Mouse (Mus musculus): Measurements from ENCODE around the gene Zdhhc6. TPM values are rescaled to one million over a fixed set of nuclear protein-coding genes. Genes with fewer than 3 reads are reported as not detected.

The Zdhhc6 gene
- total and polyA plus RNA-seq, 3 experiments: 33.8 to 62.8 (median 50.4) TPM

DNA sequence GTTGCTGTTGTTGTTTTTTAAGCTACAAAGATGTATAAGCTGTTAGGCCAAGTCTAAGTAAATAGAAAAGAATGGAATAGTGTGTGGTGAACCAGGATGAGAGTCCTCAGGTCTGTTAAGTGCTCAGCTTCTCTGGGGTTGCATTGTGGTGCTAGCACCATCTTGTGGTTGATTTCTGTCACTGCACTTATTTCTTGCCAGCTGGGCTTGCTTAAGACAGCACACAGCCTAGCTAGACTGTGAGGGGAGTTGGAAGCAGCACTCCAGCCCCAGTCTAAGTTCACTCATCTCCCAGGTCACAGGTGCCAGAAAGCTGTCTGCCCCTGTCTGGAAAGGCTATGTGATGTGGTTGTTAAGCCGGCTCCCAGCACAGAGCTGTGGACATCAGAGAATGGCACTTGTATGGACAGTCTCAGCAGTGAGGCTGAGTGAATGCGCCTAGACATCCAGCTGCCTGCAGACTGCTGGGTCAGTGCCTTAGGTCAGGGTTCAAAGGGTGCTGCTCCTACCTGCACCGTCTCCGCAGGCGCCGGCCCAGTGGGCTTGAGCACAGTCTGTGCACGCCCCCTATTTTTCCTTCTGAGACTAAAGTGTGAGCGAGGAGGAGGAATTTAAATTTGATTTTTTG lies 16.9 kb upstream of the Zdhhc6 start:
- Histone ChIP-seq H3K4me1 (ENCODE audit: insufficient read depth, low read depth, low read length) (peaks cover 6% of the 10 kb centered on the region; the same call in 1 of the 2 replicates), H3K4me3 (ENCODE audit: low read depth, low read length) (peak overlapping the region; percentile 0; the same call in 1 of the 2 replicates), H3K9me3 (replicated peaks) (no peaks in the 10 kb centered on the region), H3K27me3 (ENCODE audit: insufficient read depth, low read length) (no peaks in the 10 kb centered on the region), H3K36me3 (replicated peaks) (peaks cover 86% of the 10 kb centered on the region)
- DNase-seq (ENCODE audit: low spot score) (peak; percentile 52), ATAC-seq (ENCODE audit: extremely low read depth, insufficient number of reproducible peaks, low FRiP score, poor library complexity, severe bottlenecking) (peak; percentile 70)
- TF ChIP-seq POLR2AphosphoS5 (IDR thresholded peaks at IDR 0.05; ENCODE audit: insufficient replicate concordance, low read depth, low read length): no peak
- TF ChIP-seq GATA2 (IDR thresholded peaks at IDR 0.05; ENCODE audit: borderline replicate concordance, low read depth, low read length): no peak
- TF ChIP-seq CTCF (IDR thresholded peaks at IDR 0.05; ENCODE audit: low read depth, low read length): peak; percentile 89

DNA sequence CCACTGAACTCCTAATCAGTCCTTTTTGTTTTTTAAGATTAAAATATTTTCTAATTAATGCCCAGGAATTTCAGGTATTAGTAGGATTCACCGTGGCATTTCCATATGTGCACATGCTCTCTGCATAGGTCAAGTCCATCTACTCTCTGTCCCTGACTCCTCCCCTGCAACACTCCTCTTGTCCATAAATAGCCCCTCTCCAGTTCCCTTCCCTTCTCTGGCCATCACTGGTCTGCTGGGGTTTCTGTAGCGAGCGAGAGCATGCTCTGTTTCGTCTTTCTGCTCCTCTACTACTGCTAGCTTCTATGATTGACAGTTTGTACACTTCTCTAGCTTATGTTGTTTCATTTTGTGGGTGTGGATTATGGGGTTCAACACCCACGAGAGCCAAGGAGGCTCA lies 15.9 kb upstream of the Zdhhc6 start:
- ATAC-seq (ENCODE audit: extremely low read depth, insufficient number of reproducible peaks, low FRiP score, poor library complexity, severe bottlenecking) (no peak), DNase-seq (ENCODE audit: low spot score) (no peak)
- H3K9me3 ChIP-seq (replicated peaks): no peaks in the 10 kb centered on the region
- H3K27me3 ChIP-seq (ENCODE audit: insufficient read depth, low read length): no peaks in the 10 kb centered on the region
- TF ChIP-seq GATA2 (IDR thresholded peaks at IDR 0.05; ENCODE audit: borderline replicate concordance, low read depth, low read length): no peak
- TF ChIP-seq TAL1 (conservative IDR thresholded peaks at IDR 0.05; ENCODE audit: low read depth, low read length): no peak
- no peak for TF ChIP-seq POLR2AphosphoS5 (IDR thresholded peaks at IDR 0.05; ENCODE audit: insufficient replicate concordance, low read depth, low read length)
- no peak for TF ChIP-seq GATA1 (IDR thresholded peaks at IDR 0.05; ENCODE audit: borderline replicate concordance, low read length)
- TF ChIP-seq CTCF (IDR thresholded peaks at IDR 0.05; ENCODE audit: low read depth, low read length): no peak
- H3K4me1 ChIP-seq (ENCODE audit: insufficient read depth, low read depth, low read length): peaks cover 10% of the 10 kb centered on the region
- H3K36me3 ChIP-seq (replicated peaks): peaks cover 83% of the 10 kb centered on the region
- no peak overlapping the region for H3K4me3 ChIP-seq (ENCODE audit: low read depth, low read length)

DNA sequence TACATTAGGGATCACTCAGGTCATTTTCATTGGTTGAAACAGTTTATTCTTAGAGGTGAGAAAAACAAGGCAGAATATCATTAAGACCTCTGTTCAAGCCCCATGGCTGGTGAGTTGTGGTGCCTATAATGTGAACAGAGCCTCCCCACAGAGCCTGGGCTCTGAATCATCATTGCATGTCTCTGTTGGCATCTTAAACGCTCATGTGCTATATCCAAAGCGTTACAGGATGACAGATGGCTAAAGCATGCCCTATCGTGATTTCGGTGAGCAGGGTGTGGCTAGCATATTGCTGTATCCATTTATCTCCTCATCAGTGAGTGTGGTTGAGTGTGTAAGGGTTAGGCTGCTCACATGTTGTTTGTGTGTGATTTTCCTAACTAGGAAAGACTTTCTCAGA lies 11.7 kb upstream of the Zdhhc6 start:
- peaks cover 91% of the 10 kb centered on the region for H3K36me3 ChIP-seq (replicated peaks)
- DNase-seq (ENCODE audit: low spot score): no peak

DNA sequence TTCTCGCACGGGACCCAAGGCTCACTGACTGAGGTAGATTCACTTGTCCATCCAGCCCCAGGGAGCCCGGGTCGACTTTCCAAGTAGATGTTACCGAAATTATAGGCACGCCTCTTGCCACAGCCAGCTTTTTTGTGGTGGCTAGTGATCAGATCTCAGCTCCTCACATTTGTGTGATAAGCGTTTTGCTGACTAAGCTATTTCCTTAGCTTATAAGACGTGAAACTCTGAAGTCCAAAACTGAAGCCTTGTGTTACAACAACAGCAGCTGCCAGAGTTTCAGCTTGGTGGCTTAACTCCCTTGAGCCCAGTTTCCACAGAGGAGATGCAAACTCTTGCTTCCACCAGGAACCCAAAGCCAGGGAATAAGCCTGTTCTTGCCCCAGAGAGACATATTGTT lies 6.8 kb upstream of the Zdhhc6 start:
- no peaks in the 10 kb centered on the region for H3K27me3 ChIP-seq (ENCODE audit: insufficient read depth, low read length)
- no peak overlapping the region for H3K4me3 ChIP-seq (ENCODE audit: low read depth, low read length)
- peaks cover 65% of the 10 kb centered on the region for H3K36me3 ChIP-seq (replicated peaks)
- peaks cover 8% of the 10 kb centered on the region for H3K4me1 ChIP-seq (ENCODE audit: insufficient read depth, low read depth, low read length)
- TF ChIP-seq TAL1 (conservative IDR thresholded peaks at IDR 0.05; ENCODE audit: low read depth, low read length) (no peak), GATA2 (IDR thresholded peaks at IDR 0.05; ENCODE audit: borderline replicate concordance, low read depth, low read length) (no peak), GATA1 (IDR thresholded peaks at IDR 0.05; ENCODE audit: borderline replicate concordance, low read length) (no peak), POLR2AphosphoS5 (IDR thresholded peaks at IDR 0.05; ENCODE audit: insufficient replicate concordance, low read depth, low read length) (no peak), CTCF (IDR thresholded peaks at IDR 0.05; ENCODE audit: low read depth, low read length) (no peak)
- ATAC-seq (ENCODE audit: extremely low read depth, insufficient number of reproducible peaks, low FRiP score, poor library complexity, severe bottlenecking): no peak
- H3K9me3 ChIP-seq (replicated peaks): no peaks in the 10 kb centered on the region
- DNase-seq (ENCODE audit: low spot score): no peak

More for the DNA sequence above, 11.7 kb upstream of the Zdhhc6 start:
- ATAC-seq (ENCODE audit: extremely low read depth, insufficient number of reproducible peaks, low FRiP score, poor library complexity, severe bottlenecking): no peak
- H3K9me3 ChIP-seq (replicated peaks): no peaks in the 10 kb centered on the region
- H3K4me1 ChIP-seq (ENCODE audit: insufficient read depth, low read depth, low read length): peaks cover 3% of the 10 kb centered on the region
- TF ChIP-seq POLR2AphosphoS5 (IDR thresholded peaks at IDR 0.05; ENCODE audit: insufficient replicate concordance, low read depth, low read length) (no peak), TAL1 (conservative IDR thresholded peaks at IDR 0.05; ENCODE audit: low read depth, low read length) (no peak), CTCF (IDR thresholded peaks at IDR 0.05; ENCODE audit: low read depth, low read length) (no peak), GATA1 (IDR thresholded peaks at IDR 0.05; ENCODE audit: borderline replicate concordance, low read length) (no peak), GATA2 (IDR thresholded peaks at IDR 0.05; ENCODE audit: borderline replicate concordance, low read depth, low read length) (no peak)
- no peaks in the 10 kb centered on the region for H3K27me3 ChIP-seq (ENCODE audit: insufficient read depth, low read length)
- no peak overlapping the region for H3K4me3 ChIP-seq (ENCODE audit: low read depth, low read length)

DNA sequence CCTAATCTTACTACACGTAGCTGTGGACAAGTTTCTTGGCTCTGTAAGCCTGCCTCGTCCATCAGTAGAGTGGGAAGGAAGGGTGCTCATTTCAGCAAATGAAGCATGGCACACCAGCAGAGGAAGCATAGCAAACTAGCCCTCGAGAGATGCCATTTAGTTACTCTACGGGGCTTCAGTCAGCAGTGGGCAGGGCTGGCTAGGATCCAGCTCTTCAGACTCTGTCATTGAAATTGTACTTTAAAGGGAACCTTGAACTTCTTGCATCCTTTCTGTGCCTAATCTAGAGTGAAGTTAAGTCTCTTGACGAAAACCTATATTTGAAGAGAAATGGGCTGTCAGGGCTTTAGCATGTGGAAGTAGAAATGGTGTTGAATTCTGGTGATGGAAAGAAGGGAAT lies 3.7 kb upstream of the Zdhhc6 start:
- ATAC-seq (ENCODE audit: extremely low read depth, insufficient number of reproducible peaks, low FRiP score, poor library complexity, severe bottlenecking): no peak
- Histone ChIP-seq H3K4me1 (ENCODE audit: insufficient read depth, low read depth, low read length) (peaks cover 19% of the 10 kb centered on the region), H3K9me3 (replicated peaks) (no peaks in the 10 kb centered on the region), H3K27me3 (ENCODE audit: insufficient read depth, low read length) (no peaks in the 10 kb centered on the region), H3K4me3 (ENCODE audit: low read depth, low read length) (no peak overlapping the region), H3K36me3 (replicated peaks) (peaks cover 43% of the 10 kb centered on the region)
- no peak for DNase-seq (ENCODE audit: low spot score)
- no peak for TF ChIP-seq GATA1 (IDR thresholded peaks at IDR 0.05; ENCODE audit: borderline replicate concordance, low read length)
- no peak for TF ChIP-seq CTCF (IDR thresholded peaks at IDR 0.05; ENCODE audit: low read depth, low read length)
- no peak for TF ChIP-seq TAL1 (conservative IDR thresholded peaks at IDR 0.05; ENCODE audit: low read depth, low read length)
- no peak for TF ChIP-seq POLR2AphosphoS5 (IDR thresholded peaks at IDR 0.05; ENCODE audit: insufficient replicate concordance, low read depth, low read length)
- no peak for TF ChIP-seq GATA2 (IDR thresholded peaks at IDR 0.05; ENCODE audit: borderline replicate concordance, low read depth, low read length)

DNA sequence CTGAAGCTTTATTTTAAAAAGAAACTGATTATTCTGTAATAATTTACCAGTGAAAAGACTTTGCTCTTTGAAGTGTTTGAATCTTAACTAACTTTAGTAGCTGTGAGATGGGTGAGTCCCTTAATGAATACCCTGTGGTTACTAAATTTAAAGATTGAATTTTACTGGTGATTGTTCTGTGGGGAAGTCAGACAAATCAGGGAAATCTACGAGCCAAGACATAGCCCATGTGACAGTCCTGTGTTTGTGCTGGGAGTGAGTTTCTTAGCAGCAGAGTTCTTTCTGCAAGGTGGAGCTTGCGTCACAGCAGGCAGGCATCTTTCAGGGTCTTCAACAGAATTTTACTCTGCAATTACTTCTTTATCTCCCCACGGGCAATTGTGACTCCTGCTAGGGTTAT lies 3.2 kb upstream of the Zdhhc6 start:
- Histone ChIP-seq H3K9me3 (replicated peaks) (no peaks in the 10 kb centered on the region), H3K4me3 (ENCODE audit: low read depth, low read length) (no peak overlapping the region), H3K27me3 (ENCODE audit: insufficient read depth, low read length) (no peaks in the 10 kb centered on the region), H3K36me3 (replicated peaks) (peaks cover 41% of the 10 kb centered on the region), H3K4me1 (ENCODE audit: insufficient read depth, low read depth, low read length) (peaks cover 24% of the 10 kb centered on the region)
- TF ChIP-seq GATA1 (IDR thresholded peaks at IDR 0.05; ENCODE audit: borderline replicate concordance, low read length): no peak
- TF ChIP-seq GATA2 (IDR thresholded peaks at IDR 0.05; ENCODE audit: borderline replicate concordance, low read depth, low read length): no peak
- TF ChIP-seq TAL1 (conservative IDR thresholded peaks at IDR 0.05; ENCODE audit: low read depth, low read length): no peak
- TF ChIP-seq CTCF (IDR thresholded peaks at IDR 0.05; ENCODE audit: low read depth, low read length): no peak
- TF ChIP-seq POLR2AphosphoS5 (IDR thresholded peaks at IDR 0.05; ENCODE audit: insufficient replicate concordance, low read depth, low read length): no peak
- DNase-seq (ENCODE audit: low spot score) (no peak), ATAC-seq (ENCODE audit: extremely low read depth, insufficient number of reproducible peaks, low FRiP score, poor library complexity, severe bottlenecking) (no peak)
